Mouse (Mus musculus) heart, postnatal 10 days (tissue): ENCODE data around the gene Syn3. TPM values are rescaled to one million over a fixed set of nuclear protein-coding genes. Genes with fewer than 3 reads are reported as not detected.
"Not testable (repeated sequence)": the region's sequence is repeated elsewhere in the genome, so short reads cannot be mapped to it uniquely, and the experiment has no call there.

Experiments used
- DNase-seq, 2 experiments: peaks; one replicate each; pipeline ENCODE4 v3.0.0; 2021
- intact Hi-C: fragments of 180-260 bp; cut with DNase I; formaldehyde crosslinking; loops from one replicate; pipeline ENCODE4 v1.15.1; 2025
- total RNA-seq, 2 experiments: library from RNA; stranded (reverse); gene quantifications; 2 replicates each; pipeline ENCODE4 v1.2.3; 2021

The Syn3 gene
- total RNA-seq, result under 1 TPM; 0.62 to 0.79 TPM

DNA sequence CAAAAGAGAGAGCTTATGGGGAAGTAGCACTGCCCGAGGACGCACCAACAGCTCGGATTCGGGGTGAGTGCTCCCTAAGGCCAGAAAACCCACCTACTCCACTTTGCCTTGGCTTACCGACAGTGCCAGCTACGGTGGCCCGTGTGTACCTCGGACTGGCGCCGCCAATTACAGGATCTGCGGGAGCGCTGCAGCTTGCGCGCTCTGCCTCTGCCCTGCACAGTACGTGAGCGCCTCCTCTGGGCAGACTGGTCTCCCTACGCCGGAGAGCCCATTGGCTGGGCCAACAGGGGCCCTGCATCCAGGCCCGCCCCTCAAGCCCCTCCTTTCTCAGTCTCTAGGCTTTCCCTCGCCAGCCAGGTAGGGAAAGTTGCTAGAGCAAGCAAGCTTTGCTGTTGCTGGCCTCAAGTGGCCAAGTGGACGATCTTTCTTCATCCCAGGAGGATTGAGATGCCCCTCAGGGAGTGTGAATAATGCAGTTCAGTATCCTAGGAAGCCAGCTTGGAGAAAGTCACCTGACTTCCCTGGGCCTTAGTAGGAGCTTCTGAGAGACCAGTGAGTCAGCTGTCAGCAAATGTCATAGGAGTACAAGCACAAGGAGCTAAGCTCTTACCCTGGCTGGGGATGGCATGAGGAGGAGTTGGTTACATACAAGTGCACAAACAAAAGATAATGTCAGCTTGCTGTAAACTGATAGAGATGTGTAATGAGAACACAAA is at the start of gene Syn3:
Gene Syn3, minus strand, starts transcription at position 224 of the 719 bp plus-strand sequence.
- peak; percentile 89 to 91 for DNase-seq

GRCm38 (mm10) chr10:86526357-86526874 is 27.7 kb upstream of the Syn3 start:
- DNase-seq, intact Hi-C loops: not testable (repeated sequence)

More for the DNA sequence above, at the start of gene Syn3:
- intact Hi-C loops, result loop anchor here (2.0 to 10.0 kb wide), 2 partner anchors 24 to 106 kb away; no protein-coding TSS in a partner anchor

GRCm38 (mm10) chr10:86513801-86514200 is 15.1 kb upstream of the Syn3 start:
- no peak for DNase-seq
- intact Hi-C loops, result no loop called here

- intact Hi-C loops, result no loop called here
- no peak for DNase-seq
Observed at GRCm38 (mm10) chr10:86510941-86511340, 12.2 kb upstream of the Syn3 start.

DNA sequence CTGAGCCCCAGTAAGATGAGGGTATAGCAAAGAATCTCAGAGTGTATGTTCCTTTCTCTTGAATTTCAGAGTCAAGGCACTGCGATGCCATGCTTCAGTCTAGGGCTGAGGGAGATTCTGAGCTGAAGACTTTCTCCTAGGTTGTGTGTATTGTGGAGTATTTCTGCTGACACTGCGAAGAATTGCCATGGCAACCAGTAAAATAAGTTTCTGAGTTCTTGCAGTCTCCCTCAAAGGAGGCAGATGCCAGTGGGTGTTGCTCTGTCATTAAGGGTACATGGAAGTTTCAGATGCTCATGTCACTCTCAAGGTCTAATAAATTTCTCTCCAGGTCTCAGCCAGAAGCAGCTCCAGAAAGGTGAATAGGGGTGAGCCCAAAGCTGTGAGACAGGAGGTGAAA is 3.4 kb upstream of the Syn3 start:
- intact Hi-C loops, result no loop called here
- no peak for DNase-seq

GRCm38 (mm10) chr10:86498051-86498672 is 534 bp downstream of the Syn3 start:
- intact Hi-C loops, result loop anchor here (2.0 to 10.0 kb wide), 2 partner anchors 23 to 107 kb away; no protein-coding TSS in a partner anchor
- peak in 1 of 2 experiments; percentile 38 for DNase-seq

- intact Hi-C loops, result loop anchor here (10.0 kb wide), 1 partner anchor 109 kb away; no protein-coding TSS in a partner anchor
- DNase-seq, result no peak
Observed at GRCm38 (mm10) chr10:86495851-86496250, 2.8 kb downstream of the Syn3 start.

DNA sequence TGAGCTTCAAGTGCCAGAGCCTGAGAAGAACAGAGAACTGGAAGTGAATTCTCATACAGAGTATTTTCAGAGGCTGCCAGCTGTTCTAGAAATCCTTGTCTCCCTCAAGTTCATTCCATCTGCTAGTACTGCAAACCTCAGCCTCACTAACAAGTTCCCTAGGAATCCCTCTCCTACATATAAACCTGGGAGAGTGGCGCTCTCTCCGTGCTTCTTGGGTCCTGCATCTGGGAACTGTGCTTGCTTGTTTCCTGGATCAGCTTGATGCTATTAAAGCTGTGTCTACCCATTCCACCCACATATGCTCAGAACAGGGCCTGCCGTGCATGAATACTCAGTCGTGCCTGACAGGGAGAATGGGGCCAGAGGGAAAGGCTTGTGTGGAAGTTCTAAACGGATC is 5.6 kb downstream of the Syn3 start:
- intact Hi-C loops, result loop anchor here (10.0 kb wide), 1 partner anchor 112 kb away; no protein-coding TSS in a partner anchor

GRCm38 (mm10) chr10:86492089-86492907 is 6.4 kb downstream of the Syn3 start:
- intact Hi-C loops, result loop anchor here (10.0 kb wide), 1 partner anchor 113 kb away; no protein-coding TSS in a partner anchor
- no peak for DNase-seq

More for the DNA sequence above, 5.6 kb downstream of the Syn3 start:
- DNase-seq, result no peak

- intact Hi-C loops, result loop anchor here (10.0 kb wide), 1 partner anchor 113 kb away; no protein-coding TSS in a partner anchor
- DNase-seq, result no peak
Observed at GRCm38 (mm10) chr10:86491316-86492088, 7.2 kb downstream of the Syn3 start.

DNA sequence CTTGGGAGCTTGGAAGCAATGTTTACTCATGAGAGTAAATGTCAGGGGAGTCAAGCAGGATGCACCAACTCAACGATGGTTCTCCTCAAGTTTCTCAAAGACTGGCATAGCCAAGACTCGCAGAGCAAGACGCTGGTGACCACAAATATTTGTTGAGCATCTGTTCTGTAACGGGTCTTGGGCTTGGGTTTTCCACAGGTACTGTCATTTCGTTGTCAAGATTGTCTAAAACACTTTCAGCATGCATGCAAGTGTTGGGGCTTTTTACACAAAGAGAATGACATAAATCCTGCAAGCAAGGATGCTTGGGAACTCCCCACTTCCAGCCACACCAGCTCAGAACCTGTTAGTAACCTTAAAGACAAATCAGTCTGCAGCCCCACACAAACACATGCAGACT is 10.2 kb downstream of the Syn3 start:
- intact Hi-C loops, result no loop called here
- DNase-seq, result no peak

DNA sequence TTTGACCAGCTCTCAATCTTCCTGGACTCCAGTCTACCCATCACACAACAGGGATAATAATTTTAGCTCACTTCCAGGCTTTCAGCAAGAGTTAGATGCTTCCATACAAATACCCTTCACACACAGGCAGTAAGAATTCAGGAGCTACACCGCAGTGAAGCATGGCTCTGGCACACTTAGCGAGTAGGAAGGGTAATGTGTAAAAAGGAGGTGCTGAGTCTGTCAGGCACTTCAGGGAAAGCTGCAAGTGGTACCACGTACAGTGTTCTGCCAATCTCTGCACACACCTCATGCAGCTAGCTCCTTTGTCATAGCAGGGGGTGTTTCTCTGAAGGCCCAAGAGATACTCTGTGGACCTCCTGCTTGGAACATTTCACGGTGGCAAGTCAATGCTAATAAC is 12.7 kb downstream of the Syn3 start:
- DNase-seq, result no peak
- intact Hi-C loops, result no loop called here

- DNase-seq, result peak; percentile 13 to 33
- intact Hi-C loops, result no loop called here
Observed at GRCm38 (mm10) chr10:86483968-86484367, 14.7 kb downstream of the Syn3 start.

- intact Hi-C loops, result no loop called here
- no peak for DNase-seq
Observed at GRCm38 (mm10) chr10:86482496-86482895, 16.2 kb downstream of the Syn3 start.

GRCm38 (mm10) chr10:86480711-86481110 is 18.0 kb downstream of the Syn3 start:
- intact Hi-C loops, result no loop called here
- no peak for DNase-seq

DNA sequence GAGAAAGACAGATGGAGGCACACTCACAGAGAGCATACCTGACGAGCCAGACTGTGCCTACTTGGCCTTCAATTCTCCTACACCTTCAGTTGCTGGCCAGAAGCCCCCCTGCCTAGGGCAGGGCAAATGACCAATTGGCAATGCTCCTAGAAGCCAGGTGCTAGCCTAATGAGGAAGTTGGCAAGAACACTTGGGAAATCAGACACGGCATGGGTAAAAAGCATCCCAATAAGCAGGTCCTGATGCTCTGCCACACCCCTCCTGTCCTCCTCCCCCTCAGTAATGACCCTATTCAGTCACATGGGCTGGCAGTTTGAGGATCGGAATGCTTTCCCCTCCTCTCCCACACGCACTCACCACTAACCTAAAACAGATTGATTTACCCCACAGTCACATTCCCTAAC is 19.0 kb downstream of the Syn3 start:
- intact Hi-C loops, result no loop called here
- no peak for DNase-seq

DNA sequence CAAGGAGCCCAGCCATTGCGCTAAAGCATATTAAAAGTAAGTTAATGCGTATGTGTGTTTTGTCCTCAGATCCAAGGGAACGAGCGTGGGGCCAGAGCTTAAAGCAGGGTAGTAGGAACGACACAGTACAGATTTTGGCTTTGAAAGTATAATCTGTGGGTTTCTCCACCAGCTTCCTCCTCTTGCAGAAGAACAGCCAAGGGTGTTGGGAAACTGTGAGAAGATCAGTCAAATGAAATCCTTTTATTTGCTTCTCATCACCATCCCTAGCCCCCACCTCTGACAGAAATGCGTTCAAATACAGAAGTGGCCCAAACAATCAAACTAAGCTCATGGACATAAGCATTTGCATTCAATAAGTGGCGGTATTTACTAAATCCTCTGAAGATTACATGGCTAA is 22.0 kb downstream of the Syn3 start:
- intact Hi-C loops, result no loop called here
- DNase-seq, result no peak

DNA sequence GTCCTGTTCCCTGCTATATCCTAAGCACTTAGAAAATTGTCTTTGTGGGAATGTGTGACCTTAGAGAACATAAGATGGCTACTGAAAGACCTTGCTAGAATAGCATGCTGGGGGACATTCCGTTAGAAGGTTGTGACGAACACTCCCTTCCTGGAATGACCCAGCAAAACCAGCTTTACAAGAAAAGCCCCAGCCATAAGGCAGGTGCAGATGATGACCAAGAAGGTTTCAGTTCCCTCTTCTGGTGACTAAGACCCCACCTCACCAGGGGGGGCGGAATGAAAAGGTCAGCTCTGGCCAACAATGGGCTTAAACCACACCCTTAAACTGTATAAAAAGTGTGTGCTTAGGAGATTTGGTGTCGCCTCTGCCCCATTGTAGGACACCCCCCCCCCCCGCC is 23.4 kb downstream of the Syn3 start:
- intact Hi-C loops, result loop anchor here (2.0 kb wide), 1 partner anchor 24 kb away; the partner anchor contains the start of gene Syn3
- DNase-seq, result no peak

- no peak for DNase-seq
- intact Hi-C loops, result loop anchor here (2.0 to 5.0 kb wide), 2 partner anchors 24 to 258 kb away; partner anchors contain the start of gene Syn3
Observed at GRCm38 (mm10) chr10:86474176-86475154, 24.2 kb downstream of the Syn3 start.
